Mouse (Mus musculus) adrenal gland, adult 2 months (tissue): ENCODE data around the gene Tcf12. TPM values are rescaled to one million over a fixed set of nuclear protein-coding genes. Genes with fewer than 3 reads are reported as not detected.

ENCODE experiments used
- DNase-seq: peaks from one replicate; pipeline ENCODE4 v3.0.0; 2021
- polyA plus RNA-seq: library from polyadenylated mRNA; depleted of rRNA; stranded (reverse); fragments of >200 nt; gene quantifications from 2 replicates; pipeline ENCODE4 v1.2.3, GENCODE M21; 2012
- total RNA-seq, 2 experiments: library from RNA; stranded (reverse); gene quantifications; 2 replicates each; pipeline ENCODE4 v1.2.3; 2021

Tcf12 gene
- total and polyA plus RNA-seq, 3 experiments = 50.2 to 97.5 (median 81.1) TPM

GRCm38 (mm10) chr9:71982826-71983225 is 128.8 kb downstream of the Tcf12 start:
- no peak for DNase-seq

GRCm38 (mm10) chr9:71981071-71981470 is 130.6 kb downstream of the Tcf12 start:
- no peak for DNase-seq

- no peak for DNase-seq
These were observed 131.1 kb downstream of the Tcf12 start for GRCm38 (mm10) chr9:71980579-71980978.

DNA sequence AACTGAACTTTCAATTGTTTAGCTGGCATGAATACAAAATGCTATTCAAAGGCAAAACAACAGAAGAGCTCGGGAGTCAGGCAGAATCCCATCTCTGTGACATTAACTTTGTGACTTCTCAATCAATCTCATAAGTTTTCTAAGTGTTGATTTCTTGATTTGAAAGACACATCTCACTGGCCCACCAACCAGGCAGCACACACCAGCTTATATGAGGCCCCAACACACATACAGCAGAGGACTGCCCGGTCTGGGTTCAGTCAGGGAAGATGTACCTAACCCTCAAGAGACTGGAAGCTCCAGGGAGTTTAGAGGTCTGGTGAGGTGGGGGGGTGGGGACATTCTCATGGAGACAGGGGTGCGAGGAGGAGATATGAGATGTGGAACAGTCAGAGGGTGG is 132.8 kb downstream of the Tcf12 start:
- no peak for DNase-seq

- peak; percentile 16 for DNase-seq
These were observed 135.6 kb downstream of the Tcf12 start for GRCm38 (mm10) chr9:71976034-71976433.

GRCm38 (mm10) chr9:71975141-71975540 is 136.5 kb downstream of the Tcf12 start:
- no peak for DNase-seq

DNA sequence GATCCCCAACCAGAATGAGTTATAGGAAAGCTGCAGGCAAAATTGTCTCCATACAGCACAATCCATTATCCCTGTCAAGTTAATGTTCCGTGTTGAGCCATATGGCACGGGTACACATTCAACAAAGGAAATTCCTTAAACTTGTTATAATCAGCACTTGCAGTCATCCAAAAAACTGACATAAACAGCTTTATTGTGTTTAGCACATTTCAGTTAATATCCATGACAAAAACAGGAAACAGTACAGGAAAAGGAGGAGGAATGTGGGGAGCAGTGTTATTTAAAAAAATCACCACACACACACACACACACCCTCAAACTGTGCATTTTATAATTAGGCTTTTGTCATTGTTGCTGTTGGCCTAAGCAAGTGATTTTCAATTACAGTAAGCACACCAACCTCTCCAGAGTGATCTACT is 137.1 kb downstream of the Tcf12 start:
- DNase-seq = no peak

DNA sequence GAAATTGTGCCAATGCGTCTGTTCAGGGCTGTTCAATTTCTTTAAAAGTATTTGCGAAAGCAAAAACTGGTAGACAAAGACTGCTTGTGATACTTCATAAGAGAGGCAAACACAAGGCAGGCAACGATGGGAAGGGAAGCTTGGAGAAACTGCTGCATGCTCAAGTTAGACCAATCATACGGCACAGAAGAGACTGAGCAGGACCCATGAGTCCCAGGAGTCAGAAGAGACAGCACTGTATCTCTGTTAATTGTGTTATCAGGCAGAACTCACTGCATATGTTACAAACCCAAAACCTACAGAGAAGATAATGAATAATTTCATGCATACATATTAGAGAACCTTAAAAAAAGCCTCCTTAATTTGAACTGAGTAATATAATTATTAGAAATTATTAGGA is 147.6 kb downstream of the Tcf12 start:
- DNase-seq = no peak

DNA sequence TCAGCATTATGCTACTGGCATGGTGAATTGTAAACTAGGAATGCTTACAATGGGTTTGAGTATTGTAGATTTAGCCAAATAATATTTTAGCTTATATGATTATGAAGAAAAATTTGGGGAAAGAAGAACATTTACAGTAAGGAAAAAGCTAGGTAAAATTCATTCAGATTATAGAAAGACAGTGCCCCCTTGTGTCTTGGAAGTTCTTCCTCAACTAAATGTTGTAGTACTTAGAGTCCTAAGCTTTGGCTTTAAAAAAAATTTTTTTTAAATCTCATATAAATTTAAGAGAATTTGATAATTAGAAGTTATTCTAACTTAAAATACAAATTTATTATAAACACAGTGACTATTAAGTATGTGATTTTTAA is 151.7 kb downstream of the Tcf12 start:
- no peak for DNase-seq

GRCm38 (mm10) chr9:71959259-71960025 is 152.2 kb downstream of the Tcf12 start:
- no peak for DNase-seq

DNA sequence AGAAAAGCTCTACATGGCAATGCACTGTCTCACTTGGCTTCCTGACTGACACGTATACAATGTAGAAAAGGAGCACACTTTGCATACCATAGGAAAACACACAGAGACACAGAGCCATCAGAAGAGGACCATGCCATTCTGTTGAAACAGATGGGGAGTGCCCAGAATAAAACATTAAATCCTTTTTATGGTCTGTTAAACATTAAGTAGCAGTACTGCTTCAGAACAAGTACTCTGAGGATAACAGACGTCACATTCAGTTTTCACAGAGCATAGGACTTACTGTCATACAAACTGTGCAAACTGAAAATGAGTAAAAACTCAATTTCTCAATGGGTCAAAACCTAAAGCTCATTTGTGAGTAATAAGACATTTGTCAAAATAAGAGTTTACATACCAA is 158.5 kb downstream of the Tcf12 start:
- no peak for DNase-seq

DNA sequence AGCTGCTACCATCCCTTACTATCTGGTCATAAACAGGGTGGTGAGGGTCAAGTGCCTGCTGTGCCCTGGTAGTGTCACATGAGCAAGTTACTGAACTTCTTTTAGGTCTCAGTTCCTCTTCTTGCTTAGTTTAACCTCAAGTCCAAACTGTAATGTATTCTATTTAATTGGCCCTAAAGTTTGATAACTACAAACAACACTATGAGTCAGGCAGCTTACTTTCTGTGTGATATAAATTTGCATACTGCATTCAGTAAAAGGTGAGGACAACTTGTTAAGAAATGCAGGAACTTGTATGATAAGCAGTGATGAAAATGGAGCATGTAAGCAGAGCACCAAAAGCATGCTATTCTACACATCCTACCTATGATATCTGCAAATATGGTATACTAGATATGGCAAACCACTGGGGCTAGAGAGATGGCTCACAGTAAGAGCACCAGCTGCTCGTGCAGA is 159.0 kb downstream of the Tcf12 start:
- DNase-seq = no peak

- no peak for DNase-seq
These were observed 159.7 kb downstream of the Tcf12 start for GRCm38 (mm10) chr9:71951926-71952325.

- no peak for DNase-seq
These were observed 160.3 kb downstream of the Tcf12 start for GRCm38 (mm10) chr9:71951341-71951740.

DNA sequence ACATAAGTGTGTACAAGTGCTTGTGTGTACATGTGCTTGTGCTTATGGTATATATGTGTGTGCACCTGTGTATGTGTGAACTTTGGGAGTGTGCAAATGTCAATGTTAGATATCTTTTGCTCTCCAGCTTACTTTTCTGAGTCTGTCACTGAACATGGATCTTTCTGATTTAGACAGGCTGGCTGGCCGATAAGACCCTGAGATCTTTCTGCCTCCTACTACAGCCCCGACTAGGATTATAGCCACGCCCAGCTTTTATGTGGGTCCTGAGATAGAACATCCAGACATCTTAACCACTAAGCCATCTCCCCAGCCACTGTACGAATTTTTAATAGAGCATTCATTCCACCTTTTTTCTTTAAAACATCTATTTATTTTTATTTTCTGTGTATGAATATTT is 166.9 kb downstream of the Tcf12 start:
- no peak for DNase-seq

DNA sequence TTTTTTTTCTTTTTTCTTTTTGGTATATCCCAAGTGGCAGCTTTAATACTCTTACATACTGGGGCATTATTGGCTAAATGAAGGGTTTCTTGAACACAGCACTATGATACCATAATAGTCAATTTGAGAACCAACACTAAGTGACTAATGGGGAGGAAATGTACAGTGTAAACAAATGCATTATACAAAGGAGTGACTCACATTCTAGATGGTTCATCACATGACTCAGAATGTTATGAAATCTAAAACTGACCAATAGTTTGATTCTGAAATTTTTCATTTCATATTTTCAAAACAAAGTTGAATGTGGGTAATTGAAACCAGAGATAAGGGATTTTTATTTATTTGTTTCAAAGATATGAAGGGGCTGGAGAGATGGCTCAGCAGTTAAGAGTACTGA is 169.2 kb downstream of the Tcf12 start:
- DNase-seq = no peak

DNA sequence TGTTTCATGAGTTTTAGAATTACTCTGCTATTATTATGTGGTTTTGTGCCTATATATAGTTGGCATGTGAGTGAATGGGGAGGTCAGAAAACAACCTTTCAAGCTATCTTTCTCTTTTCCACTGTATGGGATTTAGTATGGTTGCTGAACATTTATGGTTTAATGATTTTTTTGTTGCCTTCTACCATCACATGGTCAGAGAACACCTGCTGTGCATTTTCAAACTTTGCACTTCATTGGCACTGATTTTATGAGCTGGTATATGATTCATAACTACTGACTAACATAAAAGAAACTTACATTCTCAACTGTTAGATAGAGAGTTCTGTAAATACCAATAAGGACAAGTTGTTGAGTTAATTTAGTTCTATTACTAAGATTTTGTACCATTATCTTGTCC is 171.7 kb downstream of the Tcf12 start:
- no peak for DNase-seq

DNA sequence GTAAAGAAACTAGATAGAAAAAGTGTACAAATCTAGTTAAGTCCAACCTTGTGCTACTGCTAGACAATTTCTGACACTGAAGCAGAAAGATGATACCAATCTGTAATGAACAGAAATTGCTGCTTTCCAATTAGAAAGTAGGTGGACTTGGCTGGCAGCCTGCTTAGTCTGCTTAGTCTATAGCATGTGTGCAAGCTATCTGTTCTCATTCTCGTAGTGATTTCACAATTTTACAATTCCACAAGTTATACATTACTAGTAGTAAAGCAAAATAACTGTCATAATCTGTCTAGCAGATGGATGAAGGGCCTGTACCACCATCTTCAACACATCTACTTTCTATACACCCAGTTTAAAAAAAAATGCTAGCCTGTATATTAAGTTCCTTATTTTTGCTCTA is 175.5 kb downstream of the Tcf12 start:
- DNase-seq = no peak

DNA sequence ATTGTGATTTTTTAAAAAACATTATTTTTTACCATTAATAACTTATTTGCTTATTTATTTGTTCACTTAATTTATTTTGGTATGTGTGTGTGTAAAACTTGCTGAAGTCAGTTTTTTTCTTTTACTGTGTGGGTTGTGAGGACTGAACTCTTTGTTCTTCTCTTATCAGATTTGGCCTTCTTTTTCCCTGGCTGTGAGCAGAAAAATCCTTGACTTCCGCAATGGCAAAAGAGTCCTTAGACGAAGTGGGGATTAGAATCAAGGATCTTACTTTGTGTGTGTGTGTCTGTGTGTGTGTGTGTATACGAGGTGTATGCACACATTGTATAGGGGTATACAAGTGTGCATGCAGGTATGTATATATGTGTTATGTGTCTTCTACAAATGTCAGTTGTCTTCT is 176.8 kb downstream of the Tcf12 start:
- peak; percentile 19 for DNase-seq

DNA sequence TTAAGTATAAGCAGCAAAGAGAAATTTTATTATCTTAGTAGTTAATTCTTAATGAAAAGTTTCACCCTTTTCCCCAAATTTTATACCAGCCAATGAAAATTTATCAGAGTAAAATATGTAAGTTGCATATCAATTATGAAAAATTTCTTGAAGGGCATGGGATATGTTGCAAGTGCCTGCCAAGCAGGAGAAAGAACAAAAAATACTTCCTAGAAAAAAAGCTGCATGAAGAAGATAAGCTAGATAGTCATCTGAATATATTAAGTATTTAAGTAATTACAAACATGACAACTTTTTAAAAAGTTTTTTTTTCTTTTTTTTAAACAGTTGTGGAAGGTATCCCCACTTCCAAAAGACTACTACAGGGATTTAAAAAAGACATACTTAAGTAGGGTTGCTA is 179.7 kb downstream of the Tcf12 start:
- no peak for DNase-seq

GRCm38 (mm10) chr9:71931358-71931715 is 180.3 kb downstream of the Tcf12 start:
- DNase-seq = no peak

DNA sequence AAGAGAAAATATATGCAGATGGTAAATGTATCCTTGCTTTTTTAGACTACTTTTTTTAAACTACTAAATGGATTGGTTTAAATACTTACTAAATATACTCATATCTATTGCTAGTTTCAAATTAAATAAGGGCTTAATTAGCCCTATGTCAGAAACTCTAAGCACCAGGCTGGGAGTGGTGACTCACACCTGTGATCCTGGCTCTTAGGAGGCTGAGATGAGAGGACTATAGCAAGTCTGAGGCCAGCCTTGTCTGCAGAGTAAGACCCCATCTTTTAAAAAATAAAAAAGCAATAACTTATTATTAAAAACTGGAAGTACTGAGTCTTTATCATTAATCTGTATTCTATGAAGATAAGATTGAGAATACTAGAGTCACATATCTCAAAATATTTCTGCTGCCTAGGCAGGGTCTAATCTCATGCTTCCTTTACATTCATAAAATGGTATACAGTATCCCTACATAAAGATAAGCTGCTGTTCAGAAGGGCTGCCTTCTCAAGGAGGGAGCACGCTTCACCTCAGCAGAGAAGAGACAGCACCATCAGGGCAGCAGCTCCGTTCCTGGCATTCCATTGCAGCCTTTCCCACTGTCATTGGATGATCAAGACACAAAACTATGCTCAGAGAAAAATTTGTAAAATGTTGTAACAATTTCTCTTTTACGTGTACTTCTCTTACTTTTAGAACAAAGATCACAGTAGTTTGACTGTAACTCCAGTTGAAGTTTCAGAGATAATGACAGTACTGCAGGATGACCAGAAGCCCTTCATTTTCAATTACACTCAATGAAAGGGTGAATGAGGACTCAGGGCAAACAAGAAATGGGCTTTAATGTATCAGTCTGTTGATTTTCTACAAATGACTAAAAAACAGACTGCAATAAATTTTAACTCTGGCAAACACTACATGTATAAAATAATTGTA is 181.0 kb downstream of the Tcf12 start:
- no peak for DNase-seq

DNA sequence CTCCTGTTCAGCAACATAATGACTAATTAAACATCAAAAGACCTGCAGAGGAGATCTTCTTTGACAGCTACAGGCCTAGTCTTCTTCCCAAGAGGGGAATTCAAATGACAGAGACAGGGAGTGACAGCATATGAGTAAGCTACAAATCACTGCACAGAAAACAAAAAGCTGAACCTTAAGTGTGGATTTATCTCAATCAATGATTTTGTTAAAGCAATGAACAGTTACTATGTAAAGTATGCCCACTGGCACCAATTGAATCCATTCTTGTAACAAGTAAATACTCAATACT is 195.1 kb downstream of the Tcf12 start:
- no peak for DNase-seq
